Mouse (Mus musculus) cerebral cortex, adult 2 months (tissue): ENCODE measurements around the gene Pqlc2.

ENCODE experiments used
- WGBS: fragments of 180-500 bp; shearing (Covaris S2); methylation state at CpG from one replicate; pipeline ENCODE4 v1.1.7; 2018; 5-methylcytosine and 5-hydroxymethylcytosine counted together

Gene Pqlc2

GRCm38 (mm10) chr4:139265783-139266499 is 44.6 kb downstream of the Pqlc2 start:
- WGBS: 55% methylated on average over 13 of the region's 13 CpGs

GRCm38 (mm10) chr4:139262981-139263380 is 47.5 kb downstream of the Pqlc2 start:
- 77% methylated on average over 6 of the region's 6 CpGs for WGBS

GRCm38 (mm10) chr4:139259302-139259871 is 51.1 kb downstream of the Pqlc2 start:
- 59% methylated on average over 11 of the region's 11 CpGs for WGBS

GRCm38 (mm10) chr4:139258621-139259301 is 51.7 kb downstream of the Pqlc2 start:
- WGBS: 40% methylated on average over 6 of the region's 6 CpGs

GRCm38 (mm10) chr4:139256708-139257107 is 53.8 kb downstream of the Pqlc2 start:
- WGBS: 87% methylated on average over 8 of the region's 8 CpGs

GRCm38 (mm10) chr4:139256146-139256545 is 54.4 kb downstream of the Pqlc2 start:
- 73% methylated on average over 4 of the region's 4 CpGs for WGBS

- 81% methylated on average over 9 of the region's 9 CpGs for WGBS
Measured at GRCm38 (mm10) chr4:139253206-139253605, 57.3 kb downstream of the Pqlc2 start.

GRCm38 (mm10) chr4:139252051-139252760 is 58.3 kb downstream of the Pqlc2 start:
- 60% methylated on average over 22 of the region's 22 CpGs for WGBS

- WGBS: 71% methylated on average over 8 of the region's 8 CpGs
Measured at GRCm38 (mm10) chr4:139250886-139251285, 59.6 kb downstream of the Pqlc2 start.

- 41% methylated on average over 5 of the region's 5 CpGs for WGBS
Measured at GRCm38 (mm10) chr4:139250043-139250442, 60.5 kb downstream of the Pqlc2 start.

- WGBS: 69% methylated on average over 5 of the region's 5 CpGs
Measured at GRCm38 (mm10) chr4:139248736-139249135, 61.8 kb downstream of the Pqlc2 start.

GRCm38 (mm10) chr4:139247966-139248365 is 62.5 kb downstream of the Pqlc2 start:
- 66% methylated on average over 7 of the region's 7 CpGs for WGBS

GRCm38 (mm10) chr4:139246130-139246877 is 64.2 kb downstream of the Pqlc2 start:
- 52% methylated on average over 7 of the region's 7 CpGs for WGBS

GRCm38 (mm10) chr4:139245534-139245933 is 65.0 kb downstream of the Pqlc2 start:
- WGBS: 58% methylated on average over 2 of the region's 2 CpGs

- WGBS: 78% methylated on average over 6 of the region's 6 CpGs
Measured at GRCm38 (mm10) chr4:139244766-139245165, 65.7 kb downstream of the Pqlc2 start.

- 51% methylated on average over 3 of the region's 3 CpGs for WGBS
Measured at GRCm38 (mm10) chr4:139244176-139244575, 66.3 kb downstream of the Pqlc2 start.
